Mouse (Mus musculus) c-Kit-positive CD71-negative TER-119-negative erythroid progenitor cells, embryonic 14.5 days (primary cell): ENCODE measurements around the gene Pate3.
"Not testable (repeated sequence)": the region's sequence is repeated elsewhere in the genome, so short reads cannot be mapped to it uniquely, and the experiment has no call there.

Experiments used
- DNase-seq: peaks from one replicate; pipeline ENCODE4 v3.0.0-alpha.2; 2013; ENCODE audit warnings: low read depth

The Pate3 gene

GRCm38 (mm10) chr9:35648102-35648501 is at the start of gene Pate3:
TSS of gene Pate3 (minus strand) at chr9:35648202.
- DNase-seq = no peak

- no peak for DNase-seq
These were observed 43.9 kb upstream of the Pate3 start for GRCm38 (mm10) chr9:35691924-35692323.

- no peak for DNase-seq
These were observed 39.0 kb upstream of the Pate3 start, which contains the start of gene Pate1 for GRCm38 (mm10) chr9:35687013-35687412. TSS of gene Pate1 (minus strand) at chr9:35687390.

GRCm38 (mm10) chr9:35673557-35673956 is 25.6 kb upstream of the Pate3 start:
- no peak for DNase-seq

- no peak for DNase-seq
These were observed 15.0 kb downstream of the Pate3 start for GRCm38 (mm10) chr9:35632981-35633380.

GRCm38 (mm10) chr9:35616784-35617183 is 31.2 kb downstream of the Pate3 start:
- DNase-seq = not testable (repeated sequence)

GRCm38 (mm10) chr9:35614005-35614404 is 34.0 kb downstream of the Pate3 start:
- no peak for DNase-seq

- DNase-seq = no peak
These were observed 36.2 kb downstream of the Pate3 start, which contains the start of gene Pate4 for GRCm38 (mm10) chr9:35611841-35612240. TSS of gene Pate4 (minus strand) at chr9:35611941.

GRCm38 (mm10) chr9:35607647-35608405 is 40.2 kb downstream of the Pate3 start:
- DNase-seq = no peak
